Mouse (Mus musculus): Measurements from ENCODE around the gene Trip11.

- TF ChIP-seq MYC (IDR thresholded peaks at IDR 0.05; ENCODE audit: low read depth, low read length) = no peak
- no peak for TF ChIP-seq CTCF (conservative IDR thresholded peaks at IDR 0.05 in 1 of 2, IDR thresholded peaks at IDR 0.05 in 1 of 2; ENCODE audit: low read depth in 2 of 2, low read length in 2 of 2)
- no peak for TF ChIP-seq TBP (conservative IDR thresholded peaks at IDR 0.05; ENCODE audit: low read depth, low read length)
- no peak for TF ChIP-seq MXI1 (IDR thresholded peaks at IDR 0.05; ENCODE audit: low read depth, low read length)
- no peak for TF ChIP-seq POLR2A (IDR thresholded peaks at IDR 0.05; ENCODE audit: low read depth, low read length)
- no peak for TF ChIP-seq UBTF (IDR thresholded peaks at IDR 0.05; ENCODE audit: low read depth, low read length)
- no peak for TF ChIP-seq ZNF384 (IDR thresholded peaks at IDR 0.05; ENCODE audit: low read depth, low read length)
Observed at GRCm38 (mm10) chr12:101904906-101905305, 8.2 kb downstream of the Trip11 start.
